Mouse (Mus musculus) liver, postnatal 0 days (tissue): ENCODE data around the gene Nav1.

ENCODE experiments used
- CTCF ChIP-seq: sonication (generic); IDR thresholded peaks from 2 replicates; pipeline ENCODE4 v1.5.1; 2016; ENCODE audit warnings: antibody characterized with exemption, low read depth
- EP300 ChIP-seq: IDR thresholded peaks from 2 replicates; pipeline ENCODE4 v1.6.1; 2016; ENCODE audit warnings: antibody characterized with exemption, low read depth, mild to moderate bottlenecking

- no peak for TF ChIP-seq CTCF
- TF ChIP-seq EP300: no peak
These were observed 144.4 kb downstream of the Nav1 start for GRCm38 (mm10) chr1:135462736-135463135.
